Mouse (Mus musculus) erythroblast, embryonic 14.5 days (primary cell): ENCODE data around the gene Vav1.

ENCODE experiments used
- GATA1 ChIP-seq: IDR thresholded peaks from 2 replicates; pipeline ENCODE4 v1.6.1; 2012; ENCODE audit warnings: low read length, inconsistent platforms, mixed read lengths
- TAL1 ChIP-seq: IDR thresholded peaks from 3 replicates; pipeline ENCODE4 v1.6.1; 2012; ENCODE audit warnings: low read length, inconsistent platforms, mixed read lengths

DNA sequence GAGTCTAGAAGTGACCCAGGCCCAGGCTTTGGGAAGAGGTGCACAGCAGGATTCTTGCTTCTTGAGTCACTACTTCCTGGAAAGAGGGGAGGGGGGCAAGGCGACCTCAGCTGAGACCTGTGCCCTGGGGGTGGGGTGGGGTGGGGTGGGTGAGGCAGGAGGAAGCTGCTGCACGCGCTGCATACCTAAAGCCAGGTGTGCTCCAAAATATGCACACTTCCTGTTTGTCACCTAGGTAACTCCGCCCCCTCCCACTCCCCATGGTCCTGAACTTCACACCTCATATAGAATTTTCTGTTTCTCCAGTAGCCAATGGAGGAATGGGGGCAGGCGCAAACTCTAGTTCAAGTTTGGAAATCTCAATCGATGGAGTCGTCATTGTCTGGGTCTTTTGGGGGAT lies 5.1 kb upstream of the Vav1 start:
- TF ChIP-seq TAL1 (no peak), GATA1 (no peak)
